Mouse (Mus musculus): ENCODE measurements around the gene Phospho2.

- no peak for TF ChIP-seq CTCF (IDR thresholded peaks at IDR 0.05)
- TF ChIP-seq POLR2A (IDR thresholded peaks at IDR 0.05; ENCODE audit: insufficient read depth, low read depth, low read length) = no peak
- TF ChIP-seq EP300 (IDR thresholded peaks at IDR 0.05; ENCODE audit: insufficient read depth, low read depth, low read length) = no peak
Observed at GRCm38 (mm10) chr2:69825898-69826297, 36.5 kb downstream of the Phospho2 start.

Measured in heart, adult 2 months (tissue).